Mouse (Mus musculus) neural tube, embryonic 12.5 days (tissue): ENCODE data around the gene Rhbdl1. TPM values are rescaled to one million over a fixed set of nuclear protein-coding genes. Genes with fewer than 3 reads are reported as not detected.

Experiments used
- ATAC-seq: fragments of 200-750 bp; cut with Nextera tagmentation; 2 replicates; pipeline ENCODE4 v1.8.0; 2017; ENCODE audit warnings: low read depth, mild to moderate bottlenecking, moderate TSS enrichment, moderate library complexity; ENCODE audit not compliant: low FRiP score
- H3K27ac ChIP-seq: fragments of 300-500 bp; sonication (generic); 2 replicates; pipeline ENCODE4 v1.5.1; 2016
- H3K27me3 ChIP-seq: fragments of 300-500 bp; sonication (generic); replicated peaks from 2 replicates; pipeline ENCODE4 v1.6.1; 2016; ENCODE audit warnings: mild to moderate bottlenecking
- H3K36me3 ChIP-seq: fragments of 300-500 bp; sonication (generic); 2 replicates; pipeline ENCODE4 v1.6.1; 2016; ENCODE audit warnings: mild to moderate bottlenecking
- H3K4me1 ChIP-seq: fragments of 300-500 bp; sonication (generic); 2 replicates; pipeline ENCODE4 v1.6.1; 2016
- H3K4me2 ChIP-seq: fragments of 300-500 bp; sonication (generic); replicated peaks from 2 replicates; pipeline ENCODE4 v1.6.1; 2016; ENCODE audit warnings: mild to moderate bottlenecking
- H3K4me3 ChIP-seq: fragments of 300-500 bp; sonication (generic); 2 replicates; pipeline ENCODE4 v1.5.1; 2016
- H3K9ac ChIP-seq: fragments of 300-500 bp; sonication (generic); 2 replicates; pipeline ENCODE4 v1.6.1; 2016; ENCODE audit warnings: mild to moderate bottlenecking
- H3K9me3 ChIP-seq: fragments of 300-500 bp; sonication (generic); 2 replicates; pipeline ENCODE4 v1.6.1; 2016; ENCODE audit warnings: mild to moderate bottlenecking
- WGBS: fragments of 180-500 bp; shearing (Covaris S2); methylation state at CpG from one replicate; pipeline ENCODE4 v1.1.7; 2016; 5-methylcytosine and 5-hydroxymethylcytosine counted together
- microRNA-seq: library from miRNA; unstranded; fragments of <30 nt; microRNA quantifications from one replicate; pipeline ENCODE4, GENCODE M21; 2017
- polyA plus RNA-seq: library from polyadenylated mRNA; unstranded; fragments of >200 nt; fragmentation: Nextera tagmentation; extraction: Ambion mirVana; gene quantifications from 2 replicates; pipeline ENCODE4 v1.2.1, GENCODE M21; 2016

The Rhbdl1 gene
- polyA plus RNA-seq, 1 experiment from 2014 or later: 8.1 TPM

DNA sequence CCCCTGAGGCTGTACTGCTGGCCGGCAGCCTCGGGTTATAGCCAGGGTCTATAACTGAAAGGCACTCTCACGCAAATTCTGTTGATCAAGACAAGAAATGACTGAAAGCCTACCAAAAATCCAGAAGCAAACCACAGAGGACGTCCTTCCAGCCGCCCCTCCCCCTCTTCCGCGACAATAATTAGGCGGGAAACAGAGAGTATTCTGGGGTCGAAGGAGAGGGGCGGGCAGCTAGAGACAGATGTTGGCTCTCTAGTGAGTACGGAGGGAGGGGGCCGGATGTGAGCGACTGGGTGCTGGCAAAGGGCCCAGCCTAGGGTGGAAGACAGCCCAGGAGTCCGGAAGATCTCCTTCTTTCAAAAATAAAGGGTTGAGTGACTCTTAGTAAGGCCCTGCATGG lies 44.5 kb downstream of the Rhbdl1 start, which contains the start of gene Fam173a:
TSS of gene Fam173a (minus strand) at position 287 of the 400 bp plus-strand sequence.
- peaks cover 62% of the 10 kb centered on the region for H3K4me1 ChIP-seq
- peak within 1 kb of the TSS; percentile 79 for H3K9ac ChIP-seq
- H3K27ac ChIP-seq: peak within 1 kb of the TSS; percentile 79
- H3K4me3 ChIP-seq: peak within 1 kb of the TSS; percentile 72
- H3K27me3 ChIP-seq: no peaks in the 10 kb centered on the region
- peak within 1 kb of the TSS; percentile 95 for H3K4me2 ChIP-seq
- no peaks in the 10 kb centered on the region for H3K9me3 ChIP-seq
- peak; percentile 26 for ATAC-seq
- H3K36me3 ChIP-seq: peaks cover 19% of the 10 kb centered on the region
- WGBS: 0% methylated on average over 14 of the region's 14 CpGs

DNA sequence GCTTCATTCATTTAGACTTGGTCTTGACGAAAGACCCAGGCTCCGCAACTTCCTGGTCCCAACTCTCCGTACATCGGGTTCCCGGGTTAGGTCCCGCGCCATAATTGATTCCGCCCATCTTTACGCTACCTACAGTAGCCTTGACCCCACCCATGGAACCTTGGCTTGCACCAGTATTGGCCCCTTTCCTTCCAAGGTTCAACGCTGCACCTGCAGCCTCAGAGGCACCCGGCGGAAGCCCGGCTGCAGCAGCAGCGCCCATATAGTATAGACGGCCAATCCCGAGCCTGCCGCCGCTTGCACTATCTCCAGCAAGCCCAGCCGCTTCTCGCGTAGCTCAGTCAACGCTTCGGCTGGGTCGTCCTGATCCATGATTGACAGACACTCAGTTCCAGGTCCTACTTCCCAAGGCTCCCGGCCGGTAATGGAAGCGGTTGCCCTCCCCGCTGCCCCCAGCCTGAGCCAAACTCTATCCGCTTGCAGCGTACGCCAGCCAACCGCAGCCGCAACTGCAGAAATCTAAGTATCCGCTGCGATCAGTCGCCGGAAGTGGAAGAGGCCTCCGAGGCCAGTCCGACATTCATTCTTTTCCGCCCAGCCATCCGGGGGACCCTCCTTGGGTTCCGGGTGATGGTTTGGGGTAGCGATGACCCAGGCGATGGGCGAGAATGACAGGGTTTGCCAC lies 45.1 kb downstream of the Rhbdl1 start:
- H3K4me2 ChIP-seq: peak overlapping the region; percentile 95
- H3K9me3 ChIP-seq: no peaks in the 10 kb centered on the region
- peak overlapping the region; percentile 72 for H3K4me3 ChIP-seq
- peak overlapping the region; percentile 79 for H3K27ac ChIP-seq
- WGBS: under 1% methylated on average over 45 of the region's 45 CpGs
- peaks cover 56% of the 10 kb centered on the region for H3K4me1 ChIP-seq
- peaks cover 23% of the 10 kb centered on the region for H3K36me3 ChIP-seq
- peak; percentile 32; the same call in 1 of the 2 replicates for ATAC-seq
- no peaks in the 10 kb centered on the region for H3K27me3 ChIP-seq
- peak overlapping the region; percentile 79 for H3K9ac ChIP-seq

DNA sequence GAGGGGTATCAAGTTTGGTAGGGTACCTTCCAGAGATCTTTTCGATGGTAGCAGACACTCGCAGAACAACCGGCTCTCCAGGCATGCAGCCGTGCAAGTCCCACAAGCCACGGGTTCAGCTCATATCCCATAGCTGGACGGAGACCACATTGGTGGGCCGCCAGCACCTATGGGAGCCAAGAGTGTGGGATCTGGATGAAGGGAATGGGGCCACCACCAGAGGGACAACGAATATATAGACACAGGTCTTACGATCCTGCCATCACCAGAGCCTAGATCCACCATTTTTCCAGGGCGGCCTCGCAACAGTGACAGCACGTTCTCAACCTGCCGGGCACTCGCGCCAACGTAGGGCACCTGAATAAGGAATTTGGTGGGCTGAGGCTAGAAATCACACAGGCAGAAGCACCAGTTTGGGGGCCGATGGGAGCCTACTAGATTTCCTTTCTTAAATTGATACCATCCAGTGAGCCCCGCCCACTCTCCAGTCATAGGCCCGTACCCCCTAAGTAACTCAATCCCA lies 45.7 kb downstream of the Rhbdl1 start:
- H3K9ac ChIP-seq: peak overlapping the region; percentile 79
- no peaks in the 10 kb centered on the region for H3K27me3 ChIP-seq
- H3K36me3 ChIP-seq: peaks cover 23% of the 10 kb centered on the region
- ATAC-seq: no peak
- 28% methylated on average over 19 of the region's 19 CpGs for WGBS
- H3K4me2 ChIP-seq: peak overlapping the region; percentile 95
- no peaks in the 10 kb centered on the region for H3K9me3 ChIP-seq
- peak overlapping the region; percentile 72 for H3K4me3 ChIP-seq
- H3K4me1 ChIP-seq: peaks cover 54% of the 10 kb centered on the region
- peak overlapping the region; percentile 79; the same call in 1 of the 2 replicates for H3K27ac ChIP-seq

DNA sequence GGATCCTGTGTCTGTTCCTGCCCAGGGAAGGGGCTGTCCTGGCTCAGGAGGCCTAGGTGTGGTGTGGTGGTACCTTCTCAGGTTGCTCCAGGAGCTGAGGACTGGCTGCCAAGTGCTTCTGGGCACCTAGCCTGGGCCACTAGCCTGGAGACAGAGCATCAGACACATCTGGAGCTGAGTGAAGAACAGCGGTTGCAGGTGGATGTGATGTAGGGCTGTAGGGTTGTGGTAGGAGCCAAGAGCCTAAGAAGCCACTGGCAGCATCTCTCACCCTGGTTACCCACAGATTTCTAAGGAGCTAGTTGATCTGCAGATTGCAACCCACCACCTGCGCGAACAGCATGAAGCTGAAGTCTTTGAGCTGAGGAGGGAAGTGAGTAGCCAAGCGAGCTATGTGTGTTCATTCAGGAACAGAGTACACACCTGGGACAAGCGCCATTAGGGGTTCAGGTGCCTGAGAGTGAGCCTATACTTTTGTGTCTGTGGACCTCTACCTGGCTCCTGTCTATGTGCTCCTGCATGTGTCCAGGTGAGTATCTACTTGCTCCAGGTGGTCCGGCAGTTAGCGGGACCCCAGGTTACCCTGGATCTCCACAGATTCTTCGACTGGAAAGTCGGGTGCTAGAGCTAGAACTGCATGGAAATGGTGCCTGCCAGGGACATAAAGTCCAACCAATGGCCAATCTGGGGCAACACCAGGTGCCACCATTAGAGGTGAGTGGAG lies 50.2 kb downstream of the Rhbdl1 start:
- H3K9ac ChIP-seq: no peak overlapping the region
- no peaks in the 10 kb centered on the region for H3K27me3 ChIP-seq
- 90% methylated on average over 9 of the region's 9 CpGs for WGBS
- H3K27ac ChIP-seq: no peak overlapping the region
- no peak for ATAC-seq
- no peak overlapping the region for H3K4me2 ChIP-seq
- no peak overlapping the region for H3K4me3 ChIP-seq
- peaks cover 34% of the 10 kb centered on the region for H3K4me1 ChIP-seq
- H3K36me3 ChIP-seq: peaks cover 44% of the 10 kb centered on the region
- H3K9me3 ChIP-seq: no peaks in the 10 kb centered on the region

- WGBS: 88% methylated on average over 3 of the region's 3 CpGs
- peak within 1 kb of the TSS; percentile 78 for H3K4me2 ChIP-seq
- peaks cover 51% of the 10 kb centered on the region for H3K36me3 ChIP-seq
- peak within 1 kb of the TSS; percentile 54 for H3K9ac ChIP-seq
- peak within 1 kb of the TSS; percentile 74; the same call in 1 of the 2 replicates for H3K27ac ChIP-seq
- no peak for ATAC-seq
- no peaks in the 10 kb centered on the region for H3K27me3 ChIP-seq
- peak within 1 kb of the TSS; percentile 58 for H3K4me3 ChIP-seq
- H3K9me3 ChIP-seq: no peaks in the 10 kb centered on the region
- H3K4me1 ChIP-seq: peaks cover 30% of the 10 kb centered on the region
These were observed 50.8 kb downstream of the Rhbdl1 start, which contains the start of gene Ccdc78 for GRCm38 (mm10) chr17:25786280-25786679. TSS of gene Ccdc78 (plus strand) at chr17:25786580.

GRCm38 (mm10) chr17:25785281-25785745 lies 51.8 kb downstream of the Rhbdl1 start, which contains the start of gene Haghl:
TSS of gene Haghl (minus strand) at chr17:25785673.
- no peaks in the 10 kb centered on the region for H3K9me3 ChIP-seq
- H3K4me1 ChIP-seq: peaks cover 20% of the 10 kb centered on the region
- peak within 1 kb of the TSS; percentile 54 for H3K9ac ChIP-seq
- H3K4me2 ChIP-seq: peak within 1 kb of the TSS; percentile 78
- peak within 1 kb of the TSS; percentile 74 for H3K27ac ChIP-seq
- H3K36me3 ChIP-seq: peaks cover 61% of the 10 kb centered on the region
- ATAC-seq: peak; percentile 77
- H3K27me3 ChIP-seq: no peaks in the 10 kb centered on the region
- WGBS: under 1% methylated on average over 23 of the region's 23 CpGs
- H3K4me3 ChIP-seq: peak within 1 kb of the TSS; percentile 58

Small RNA genes lying within 50 kb of the gene (microRNA-seq; reads per million reads assigned to microRNA genes)
- not detected for gene Mir3082

Other genes starting within 250 kb of the Rhbdl1 start
- gene Gng13, start 120.1 kb downstream of the Rhbdl1 start, polyA plus RNA-seq: 1.6 and 2.1 TPM in 2 replicates
- 24.9 and 25.6 TPM in 2 replicates for gene Chtf18, start 109.9 kb downstream of the Rhbdl1 start, polyA plus RNA-seq
- gene Rpusd1, start 109.6 kb downstream of the Rhbdl1 start, polyA plus RNA-seq: 20.5 and 22.1 TPM in 2 replicates
- not detected in 2 replicates for gene Mslnl, start 101.3 kb downstream of the Rhbdl1 start, polyA plus RNA-seq
- 0.27 and 0.38 TPM in 2 replicates for gene Msln, start 82.9 kb downstream of the Rhbdl1 start, polyA plus RNA-seq
- gene Narfl, start 63.5 kb downstream of the Rhbdl1 start, polyA plus RNA-seq: 25.5 and 29.2 TPM in 2 replicates
- gene Haghl, start 51.6 kb downstream of the Rhbdl1 start, polyA plus RNA-seq: 102 and 103 TPM in 2 replicates
- 0.33 and 0.57 TPM in 2 replicates for gene Ccdc78, start 50.7 kb downstream of the Rhbdl1 start, polyA plus RNA-seq
- gene Fam173a, start 44.4 kb downstream of the Rhbdl1 start, polyA plus RNA-seq: 75.3 and 84.6 TPM in 2 replicates
- 1.0 and 1.9 TPM in 2 replicates for gene AC134908.4, start 41.6 kb downstream of the Rhbdl1 start, polyA plus RNA-seq
- 80.7 and 92.0 TPM in 2 replicates for gene Metrn, start 40.2 kb downstream of the Rhbdl1 start, polyA plus RNA-seq
- 25.8 and 27.0 TPM in 2 replicates for gene Fbxl16, start 28.2 kb downstream of the Rhbdl1 start, polyA plus RNA-seq
- 27.6 and 28.6 TPM in 2 replicates for gene Wdr24, start 13.7 kb downstream of the Rhbdl1 start, polyA plus RNA-seq
- 67.7 and 72.6 TPM in 2 replicates for gene Jmjd8, start 8.4 kb downstream of the Rhbdl1 start, polyA plus RNA-seq
- 293 and 301 TPM in 2 replicates for gene Stub1, start 3.9 kb downstream of the Rhbdl1 start, polyA plus RNA-seq
- gene Gm20683, start 4.5 kb upstream of the Rhbdl1 start, polyA plus RNA-seq: 3.9 and 4.8 TPM in 2 replicates
- gene Rhot2, start 7.6 kb upstream of the Rhbdl1 start, polyA plus RNA-seq: 18.4 and 20.1 TPM in 2 replicates
- gene Wdr90, start 24.2 kb upstream of the Rhbdl1 start, polyA plus RNA-seq: 23.6 and 24.9 TPM in 2 replicates
- gene Mcrip2, start 31.5 kb upstream of the Rhbdl1 start, polyA plus RNA-seq: 6.8 and 7.2 TPM in 2 replicates
- gene Mettl26, start 37.8 kb upstream of the Rhbdl1 start, polyA plus RNA-seq: 52.0 and 56.9 TPM in 2 replicates
- gene Wfikkn1, start 43.6 kb upstream of the Rhbdl1 start, polyA plus RNA-seq: 0.63 and 0.86 TPM in 2 replicates
- gene Rab40c, start 82.4 kb upstream of the Rhbdl1 start, polyA plus RNA-seq: 47.7 and 49.3 TPM in 2 replicates
- 54.7 and 57.3 TPM in 2 replicates for gene Pigq, start 107.6 kb upstream of the Rhbdl1 start, polyA plus RNA-seq
- 0.11 and 0.14 TPM in 2 replicates for gene Nhlrc4, start 107.7 kb upstream of the Rhbdl1 start, polyA plus RNA-seq
- 0.08 TPM in 2 replicates for gene A930017K11Rik, start 115.3 kb upstream of the Rhbdl1 start, polyA plus RNA-seq
- 28.2 and 31.5 TPM in 2 replicates for gene Capn15, start 148.5 kb upstream of the Rhbdl1 start, polyA plus RNA-seq
- 33.8 and 36.7 TPM in 2 replicates for gene Rab11fip3, start 232.3 kb upstream of the Rhbdl1 start, polyA plus RNA-seq